Mouse (Mus musculus) cortical plate, adult 2 months (tissue): ENCODE data around the gene Mtf1.

Experiments
- CTCF ChIP-seq: fragments of 200-500 bp; IDR thresholded peaks from 2 replicates; pipeline ENCODE4 v1.5.1; 2011; ENCODE audit warnings: mild to moderate bottlenecking, control low read depth, low read length; ENCODE audit not compliant: insufficient read depth; ENCODE audit errors: extremely low read depth
- POLR2A ChIP-seq: fragments of 200-500 bp; IDR thresholded peaks from 2 replicates; pipeline ENCODE4 v1.6.1; 2011; ENCODE audit warnings: mild to moderate bottlenecking, low read length, control low read depth; ENCODE audit not compliant: insufficient read depth; ENCODE audit errors: extremely low read depth

DNA sequence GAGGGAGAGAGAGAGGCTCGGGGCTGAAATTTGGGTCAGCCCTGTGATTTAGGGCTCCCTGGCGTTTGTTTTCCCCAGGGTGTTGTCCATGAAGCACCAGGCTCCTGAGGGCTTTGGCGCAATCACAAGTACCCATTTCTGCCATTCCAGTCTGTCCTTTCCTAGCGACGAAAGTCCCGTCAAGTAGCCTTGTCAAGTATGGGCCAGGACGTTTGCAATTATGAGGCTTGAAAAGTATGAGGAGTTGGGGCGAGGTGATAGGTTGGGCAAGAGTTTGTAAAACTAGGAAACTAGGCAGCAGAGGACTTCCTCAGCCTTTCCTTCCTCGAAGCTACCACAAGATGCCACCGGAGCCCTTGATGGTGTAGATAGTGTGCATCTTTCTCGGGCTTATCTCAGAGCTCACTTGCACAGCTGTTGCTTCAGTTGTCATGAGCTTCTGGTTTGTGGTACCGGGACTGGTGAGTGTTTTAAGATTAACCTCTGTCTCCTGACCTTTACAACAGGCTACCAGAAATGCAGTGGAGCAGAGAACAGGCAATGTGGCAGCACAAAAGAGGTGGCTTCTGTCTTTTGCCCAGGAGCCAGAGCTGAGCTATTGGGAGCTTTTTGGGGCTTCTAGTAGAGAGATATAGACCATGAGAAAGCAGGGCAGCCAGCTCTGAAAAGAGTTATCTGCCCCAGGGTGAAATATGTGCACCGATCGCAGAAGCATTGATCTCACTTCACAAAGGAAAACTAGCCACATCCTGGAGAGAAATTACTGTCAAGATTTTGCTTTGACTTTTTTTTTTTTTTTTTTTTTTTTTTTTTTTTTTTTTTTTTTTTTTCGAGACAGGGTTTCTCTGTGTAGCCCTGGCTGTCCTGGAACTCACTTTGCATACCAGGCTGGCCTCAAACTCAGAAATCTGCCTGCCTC is 49.4 kb upstream of the Mtf1 start:
- TF ChIP-seq CTCF (no peak), POLR2A (no peak)
